Mouse (Mus musculus) T-helper 17 cell (primary cell): ENCODE measurements around the gene Tgif2lx2.

Source experiments
- in situ Hi-C, 2 experiments: fragments of 300-600 bp; cut with MboI, MseI; formaldehyde crosslinking; loops; 1 replicate in 1 of 2; 2 replicates in 1 of 2; pipeline ENCODE4 v1.15.1; 2025; ENCODE audit warnings: high pct_unique_total_duplicates in 2 of 2

Gene Tgif2lx2

DNA sequence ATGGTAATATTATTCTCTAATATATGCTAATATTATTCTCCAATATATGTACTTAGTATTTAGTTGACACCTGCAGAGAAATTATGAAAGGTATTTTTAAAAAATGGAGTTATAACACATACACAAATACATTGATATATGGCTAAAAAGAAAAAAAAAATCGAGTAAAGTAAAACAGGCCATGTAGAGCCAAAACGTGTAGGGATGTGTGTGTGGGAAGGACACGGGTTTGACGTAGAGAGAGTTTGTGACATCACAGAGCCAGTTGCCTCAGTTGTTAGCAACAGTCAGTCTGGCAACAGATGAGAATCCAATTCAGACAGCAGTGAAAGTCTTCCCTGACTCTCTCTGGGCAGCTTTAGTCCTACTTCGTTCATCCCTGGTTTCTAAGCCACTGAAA, at the start of gene Tgif2lx2:
TSS of gene Tgif2lx2 (plus strand) at position 301 of the 400 bp plus-strand sequence.
- in situ Hi-C loops: loop anchor here in 1 of 2 experiments (5.0 kb wide), 1 partner anchor 55 kb away; the partner anchor contains the start of gene Tgif2lx1
